Mouse (Mus musculus): ENCODE measurements around the gene Cdh8.

DNA sequence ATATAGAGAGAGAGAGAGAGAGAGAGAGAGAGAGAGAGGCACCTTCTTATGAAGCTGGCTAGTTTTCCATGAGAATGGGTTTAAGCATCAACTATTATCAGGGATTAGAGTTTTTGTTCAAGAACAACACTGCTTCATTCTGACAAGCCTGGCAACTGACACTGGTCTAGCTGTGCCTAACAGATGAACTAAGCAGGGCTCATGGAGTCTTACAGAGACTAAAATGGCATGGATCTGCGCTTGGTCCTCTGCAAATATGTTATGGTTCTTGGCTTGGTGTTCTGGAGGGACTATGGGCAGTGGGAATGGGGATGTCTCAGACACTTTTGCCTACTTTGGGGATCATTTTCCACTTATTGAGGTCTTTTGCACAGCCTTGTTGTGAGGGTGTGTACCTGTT, 63.0 kb downstream of the Cdh8 start:
- TF ChIP-seq FLI1 (IDR thresholded peaks at IDR 0.05; ENCODE audit: low read length) (no peak), GATA1 (IDR thresholded peaks at IDR 0.05; ENCODE audit: borderline replicate concordance, low read length) (no peak)

Measured in megakaryocyte, embryonic 14.5 days (primary cell).